Mouse (Mus musculus) heart, adult 2 months (tissue): ENCODE measurements around the gene Magix. TPM values are rescaled to one million over a fixed set of nuclear protein-coding genes. Genes with fewer than 3 reads are reported as not detected.
"Not testable (repeated sequence)": the region's sequence is repeated elsewhere in the genome, so short reads cannot be mapped to it uniquely, and the experiment has no call there.

Source experiments
- DNase-seq, 2 experiments: peaks; one replicate each; pipeline ENCODE4 v3.0.0; 2021
- H3K27ac ChIP-seq: fragments of 200-600 bp; 2 replicates; pipeline ENCODE4 v1.8.1; 2022
- H3K27me3 ChIP-seq: fragments of 200-500 bp; 2 replicates; pipeline ENCODE4 v1.6.1; 2012; ENCODE audit warnings: mild to moderate bottlenecking, low read length, inconsistent platforms, mixed read lengths; ENCODE audit not compliant: control insufficient read depth, insufficient read depth
- H3K36me3 ChIP-seq: fragments of 200-500 bp; 2 replicates; pipeline ENCODE4 v1.6.1; 2012; ENCODE audit warnings: low read length, inconsistent platforms; ENCODE audit not compliant: control insufficient read depth, insufficient read depth
- H3K4me1 ChIP-seq: fragments of 200-500 bp; 2 replicates; pipeline ENCODE4 v1.6.1; 2011; ENCODE audit warnings: low read length; ENCODE audit not compliant: control insufficient read depth, insufficient read depth
- H3K4me3 ChIP-seq: fragments of 200-600 bp; 2 replicates; pipeline ENCODE4 v1.8.1; 2022
- H3K79me2 ChIP-seq: fragments of 200-500 bp; replicated peaks from 2 replicates; pipeline ENCODE4 v1.6.1; 2012; ENCODE audit warnings: mild to moderate bottlenecking, inconsistent platforms, low read length, moderate library complexity, mixed read lengths; ENCODE audit not compliant: control insufficient read depth, insufficient read depth
- H3K9ac ChIP-seq: fragments of 200-500 bp; 2 replicates; pipeline ENCODE4 v1.6.1; 2012; ENCODE audit warnings: low read depth, mild to moderate bottlenecking, control low read depth, inconsistent platforms, low read length, mixed read lengths
- CTCF ChIP-seq: fragments of 200-600 bp; IDR thresholded peaks from 2 replicates; pipeline ENCODE4 v1.8.1; 2022; ENCODE audit warnings: antibody characterized with exemption, mild to moderate bottlenecking, moderate library complexity
- EP300 ChIP-seq: fragments of 200-500 bp; IDR thresholded peaks from 2 replicates; pipeline ENCODE4 v1.6.1; 2011; ENCODE audit warnings: low read depth, low read length, control low read depth; ENCODE audit not compliant: insufficient read depth
- POLR2A ChIP-seq: fragments of 200-500 bp; IDR thresholded peaks from 2 replicates; pipeline ENCODE4 v1.6.1; 2011; ENCODE audit warnings: mild to moderate bottlenecking, low read depth, low read length, control low read depth; ENCODE audit not compliant: insufficient read depth
- WGBS: fragments of 180-500 bp; shearing (Covaris S2); methylation state at CpG from one replicate; pipeline ENCODE4 v1.1.7; 2018; 5-methylcytosine and 5-hydroxymethylcytosine counted together
- intact Hi-C: fragments of 180-260 bp; cut with DNase I; formaldehyde crosslinking; loops from one replicate; pipeline ENCODE4 v1.15.1; 2025
- polyA plus RNA-seq: library from polyadenylated mRNA; depleted of rRNA; stranded (reverse); fragments of >200 nt; gene quantifications from 2 replicates; pipeline ENCODE4 v1.2.3, GENCODE M21; 2012
- total RNA-seq, 2 experiments: library from RNA; stranded (reverse); gene quantifications; 2 replicates each; pipeline ENCODE4 v1.2.3; 2021

The Magix gene
- total and polyA plus RNA-seq, 3 experiments = 23.1 to 37.5 (median 32.5) TPM

GRCm38 (mm10) chrX:7714135-7714899 is 33.3 kb upstream of the Magix start, which contains the start of gene Wdr45:
Wdr45 (plus strand) TSS chrX:7714333.
- H3K36me3 ChIP-seq, H3K27me3 ChIP-seq, intact Hi-C loops, H3K4me1 ChIP-seq, H3K79me2 ChIP-seq: not testable (repeated sequence)
- DNase-seq = peak; percentile 88 to 94
- WGBS = 11% methylated on average over 51 of the region's 60 CpGs
- peak within 1 kb of the TSS; percentile 75 for H3K9ac ChIP-seq
- H3K4me3 ChIP-seq = peak within 1 kb of the TSS; percentile 41
- peak within 1 kb of the TSS; percentile 79 for H3K27ac ChIP-seq
- TF ChIP-seq POLR2A = peak; percentile 51

- Histone ChIP-seq H3K4me3 (peak overlapping the region; percentile 41), H3K9ac (peak overlapping the region; percentile 59; the same call in 1 of the 2 replicates), H3K27ac (peak overlapping the region; percentile 38; the same call in 1 of the 2 replicates)
- intact Hi-C loops = loop anchor here (2.0 kb wide), 1 partner anchor 15 kb away; no protein-coding TSS in a partner anchor
- not testable (repeated sequence) for DNase-seq, H3K79me2 ChIP-seq, H3K27me3 ChIP-seq, H3K4me1 ChIP-seq, H3K36me3 ChIP-seq
- 20% methylated on average over 6 of the region's 12 CpGs for WGBS
Observed at GRCm38 (mm10) chrX:7713764-7714134, 32.7 kb upstream of the Magix start.

GRCm38 (mm10) chrX:7696954-7697381 is 15.9 kb upstream of the Magix start, which contains the start of gene Gpkow:
Gpkow (plus strand) TSS chrX:7697131.
- peak; percentile 83 to 88 for DNase-seq
- TF ChIP-seq CTCF = no peak
- TF ChIP-seq EP300 = 0 out of 2 replicates have a peak, but pooled peaks have one; percentile 22
- TF ChIP-seq POLR2A = peak; percentile 82
- Histone ChIP-seq H3K27me3 (no peaks in the 10 kb centered on the region), H3K27ac (peak within 1 kb of the TSS; percentile 59), H3K4me3 (peak within 1 kb of the TSS; percentile 61), H3K36me3 (no peaks in the 10 kb centered on the region), H3K79me2 (no peaks in the 10 kb centered on the region; the same call in 1 of the 2 replicates), H3K9ac (peak within 1 kb of the TSS; percentile 83), H3K4me1 (peaks cover 2% of the 10 kb centered on the region; the same call in 1 of the 2 replicates)
- intact Hi-C loops = loop anchor here (2.0 to 5.0 kb wide), 3 partner anchors 48 to 275 kb away; partner anchors contain the start of genes Cacna1f and Ccdc22
- 11% methylated on average over 33 of the region's 33 CpGs for whole genome bisulfite sequencing

DNA sequence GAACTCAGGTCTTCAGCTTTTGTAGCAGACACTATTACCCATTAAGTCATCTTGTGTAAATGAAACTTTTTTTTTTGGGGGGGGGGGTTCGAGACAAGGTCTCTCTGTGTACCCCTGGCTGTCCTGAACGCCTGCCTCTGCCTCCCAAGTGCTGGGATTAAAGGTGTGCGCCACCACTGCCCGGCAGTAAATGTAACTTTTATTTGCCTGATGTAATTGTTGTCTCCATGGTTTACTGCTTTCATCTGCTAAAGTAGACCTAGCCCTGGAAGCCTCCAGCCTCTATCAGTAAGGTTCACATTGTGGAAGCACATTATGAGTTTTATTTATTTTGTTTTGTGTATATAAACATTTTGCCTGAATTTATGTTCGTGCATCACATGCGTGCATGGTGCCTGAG is 15.5 kb upstream of the Magix start:
- Histone ChIP-seq H3K4me1 (peaks cover 2% of the 10 kb centered on the region; the same call in 1 of the 2 replicates), H3K79me2 (no peaks in the 10 kb centered on the region; the same call in 1 of the 2 replicates), H3K36me3 (no peaks in the 10 kb centered on the region), H3K27ac (no peak overlapping the region), H3K9ac (peak overlapping the region; percentile 38; the same call in 1 of the 2 replicates), H3K4me3 (no peak overlapping the region), H3K27me3 (no peaks in the 10 kb centered on the region)
- 37% methylated on average over 6 of the region's 6 CpGs for WGBS
- TF ChIP-seq POLR2A (no peak), EP300 (no peak)
- intact Hi-C loops = loop anchor here (2.0 to 5.0 kb wide), 3 partner anchors 48 to 274 kb away; partner anchors contain the start of genes Cacna1f and Ccdc22
- no peak for DNase-seq

DNA sequence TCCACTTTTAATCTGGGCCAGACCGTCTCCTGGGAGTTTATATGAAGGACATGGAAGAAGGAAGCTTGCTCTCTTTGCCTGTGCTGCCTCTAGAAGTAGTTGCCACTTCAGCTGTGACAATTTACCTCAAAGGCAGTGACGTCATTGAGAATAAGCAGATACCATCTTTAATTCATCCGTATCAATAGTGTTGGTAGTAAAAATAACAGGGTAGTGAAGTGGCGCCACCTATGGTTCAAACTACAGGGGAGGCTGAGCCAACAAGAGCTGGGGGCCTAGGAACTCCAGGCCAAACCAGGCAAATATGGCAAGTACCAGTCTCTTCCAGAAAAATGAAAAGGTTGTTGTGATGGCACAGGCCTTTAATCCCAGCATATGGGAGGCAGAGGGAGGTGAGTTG is 11.8 kb upstream of the Magix start:
- Histone ChIP-seq H3K36me3 (no peaks in the 10 kb centered on the region), H3K9ac (no peak overlapping the region), H3K4me3 (no peak overlapping the region), H3K27ac (no peak overlapping the region), H3K4me1 (no peaks in the 10 kb centered on the region; the same call in 1 of the 2 replicates), H3K79me2 (no peaks in the 10 kb centered on the region), H3K27me3 (no peaks in the 10 kb centered on the region)
- 29% methylated on average over 4 of the region's 4 CpGs for WGBS
- intact Hi-C loops = loop anchor here (5.0 kb wide), 1 partner anchor 221 kb away; no protein-coding TSS in a partner anchor
- no peak for DNase-seq
- TF ChIP-seq POLR2A (no peak), CTCF (peak; percentile 72)

GRCm38 (mm10) chrX:7690486-7690885 is 9.4 kb upstream of the Magix start:
- WGBS = 72% methylated on average over 3 of the region's 3 CpGs
- intact Hi-C loops = loop anchor here (5.0 kb wide), 1 partner anchor 218 kb away; no protein-coding TSS in a partner anchor
- Histone ChIP-seq H3K79me2 (no peaks in the 10 kb centered on the region), H3K27ac (no peak overlapping the region), H3K9ac (no peak overlapping the region), H3K4me3 (no peak overlapping the region), H3K4me1 (no peaks in the 10 kb centered on the region; the same call in 1 of the 2 replicates), H3K27me3 (no peaks in the 10 kb centered on the region), H3K36me3 (no peaks in the 10 kb centered on the region)
- no peak for DNase-seq
- TF ChIP-seq CTCF (no peak), EP300 (no peak), POLR2A (no peak)
